8 mouse cellular contexts compared by ENCODE assay signal in genomic region chr10:44381397-44381796, GRCm38 (mm10).
DNase-seq lines count a peak whose midpoint lies in the region; ATAC-seq and TF ChIP-seq lines count a peak whose summit lies in the region.

No protein-coding gene starts in this region.

- H3K36me3 ChIP-seq in limb, embryonic 14.5 days (ENCODE audit: control insufficient read depth, insufficient read depth, low read length): no peaks in the 10 kb centered on the region

- TF ChIP-seq POLR2A in limb, embryonic 14.5 days (IDR thresholded peaks at IDR 0.05; ENCODE audit: borderline replicate concordance, extremely low read depth, insufficient read depth, insufficient read length): no peak

- H3K4me1 ChIP-seq in limb, embryonic 14.5 days (ENCODE audit: control insufficient read depth, insufficient read depth, low read length): peaks cover 19% of the 10 kb centered on the region

- intact Hi-C loops in gastrocnemius, postnatal 36 days (cut with DNase I): no loop called here

- no peak overlapping the region for H3K9ac ChIP-seq in limb, embryonic 14.5 days (ENCODE audit: low read depth, low read length, severe bottlenecking)

- WGBS in limb, embryonic 14.5 days: 0% methylated on average over 3 of the region's 3 CpGs

- no peaks in the 10 kb centered on the region for H3K27me3 ChIP-seq in limb, embryonic 14.5 days (ENCODE audit: control insufficient read depth, insufficient read depth, low read length)

- ATAC-seq in limb, embryonic 14.5 days (ENCODE audit: low FRiP score, low read depth): peak; percentile 56; the same call in 1 of the 2 replicates

- no peaks in the 10 kb centered on the region for H3K9me3 ChIP-seq in limb, embryonic 14.5 days (ENCODE audit: control insufficient read depth, low read length)

- peak; percentile 28 for DNase-seq in ovary, postnatal 14 days (ENCODE audit: low spot score)
- DNase-seq in ovary, postnatal 10 days (ENCODE audit: low spot score): no peak
- DNase-seq in cerebellum, postnatal 10 days: peak; percentile 92 to 95
- DNase-seq in gastrocnemius, postnatal 36 days: peak; percentile 38 to 41
- DNase-seq in kidney, adult 11 months: peak; percentile 56
- peak; percentile 87 for DNase-seq in limb, embryonic 14.5 days (ENCODE audit: low spot score)
- DNase-seq in right cerebral cortex, postnatal 10 days (ENCODE audit: low spot score in 2 of 2): peak; percentile 74 to 78
- peak; percentile 84 for DNase-seq in urinary bladder, postnatal 25 days (ENCODE audit: low spot score)

- no peak overlapping the region for H3K4me3 ChIP-seq in limb, embryonic 14.5 days (replicated peaks; ENCODE audit: low read length)

- H3K4me2 ChIP-seq in limb, embryonic 14.5 days (replicated peaks; ENCODE audit: low read depth, low read length, severe bottlenecking): no peak overlapping the region

- 0 out of 2 replicates have a peak overlapping the region, but pooled peaks have one; percentile 4 for H3K27ac ChIP-seq in limb, embryonic 14.5 days (replicated peaks; ENCODE audit: low read depth, low read length)
